Mouse (Mus musculus) megakaryocyte-erythroid progenitor cell, adult 5-6 weeks (primary cell): ENCODE data around the gene Stk39. TPM values are rescaled to one million over a fixed set of nuclear protein-coding genes. Genes with fewer than 3 reads are reported as not detected.

ENCODE experiments used
- ATAC-seq: replicated peaks from 2 replicates; pipeline ENCODE4 v1.8.0; 2016; ENCODE audit warnings: mild to moderate bottlenecking, inconsistent platforms; ENCODE audit not compliant: severe bottlenecking, poor library complexity, low FRiP score, low TSS enrichment
- total RNA-seq, 2 experiments: library from RNA; stranded (forward) in 1 of 2; stranded (reverse) in 1 of 2; fragments of 200-1000, 215-1000 nt in 1 of 2; fragments of >200 nt in 1 of 2; fragmentation: Nextera tagmentation in 1 of 2; gene quantifications; 2 replicates each; pipeline ENCODE4 v1.2.3; 2014 to 2017

Gene Stk39
- total RNA-seq, 2 experiments from 2014 or later = 1.3 to 2.1 TPM

DNA sequence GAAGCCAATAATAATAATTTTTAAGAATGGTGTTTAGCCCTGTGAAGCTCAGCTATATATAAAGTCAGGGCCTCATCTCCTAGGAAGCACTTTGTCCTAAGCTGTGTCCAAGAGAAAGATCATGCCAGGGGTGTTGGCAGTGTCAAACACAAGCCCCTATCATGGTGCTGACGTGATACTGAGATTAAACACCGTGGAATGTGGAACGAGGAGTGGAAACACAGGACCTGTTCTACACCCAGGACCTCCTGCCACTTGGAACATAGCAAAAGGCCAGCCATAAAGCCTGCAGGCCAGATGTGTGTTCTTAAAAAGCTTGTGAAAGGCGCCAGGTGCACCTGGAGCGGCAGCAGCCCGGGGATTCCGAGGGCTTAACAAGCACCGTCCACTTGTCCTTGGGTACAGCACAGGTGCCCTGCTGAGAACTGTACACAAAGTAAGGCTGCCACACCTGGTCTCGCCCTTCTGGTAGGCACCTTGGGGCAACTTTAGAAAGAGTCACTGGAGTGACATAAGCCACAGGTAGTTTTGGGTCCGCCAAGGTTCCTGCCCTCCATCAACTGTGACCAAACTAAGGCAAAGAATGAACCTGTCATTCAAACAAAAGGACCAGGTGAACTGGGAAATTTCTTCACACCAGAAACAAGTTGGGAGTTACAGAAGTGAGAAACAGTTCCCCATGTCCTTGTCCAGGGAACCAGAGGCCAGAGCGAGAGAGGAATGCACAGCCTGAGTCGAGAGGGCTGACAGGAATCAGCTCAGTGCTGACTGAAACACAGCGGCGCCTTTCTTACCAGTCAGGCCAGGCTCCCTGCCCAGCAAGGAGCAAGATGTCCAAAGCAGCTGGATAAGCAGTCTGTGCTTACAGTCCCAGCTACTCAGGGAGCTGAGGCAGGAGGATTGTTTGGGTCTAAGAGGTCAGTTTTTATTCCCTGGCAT, 40.8 kb downstream of the Stk39 start:
- no peak for ATAC-seq

GRCm38 (mm10) chr2:68430493-68430892, 41.6 kb downstream of the Stk39 start:
- no peak for ATAC-seq

GRCm38 (mm10) chr2:68429436-68429835, 42.6 kb downstream of the Stk39 start:
- ATAC-seq = no peak

- ATAC-seq = no peak
Observed at GRCm38 (mm10) chr2:68426977-68427577, 45.0 kb downstream of the Stk39 start.

DNA sequence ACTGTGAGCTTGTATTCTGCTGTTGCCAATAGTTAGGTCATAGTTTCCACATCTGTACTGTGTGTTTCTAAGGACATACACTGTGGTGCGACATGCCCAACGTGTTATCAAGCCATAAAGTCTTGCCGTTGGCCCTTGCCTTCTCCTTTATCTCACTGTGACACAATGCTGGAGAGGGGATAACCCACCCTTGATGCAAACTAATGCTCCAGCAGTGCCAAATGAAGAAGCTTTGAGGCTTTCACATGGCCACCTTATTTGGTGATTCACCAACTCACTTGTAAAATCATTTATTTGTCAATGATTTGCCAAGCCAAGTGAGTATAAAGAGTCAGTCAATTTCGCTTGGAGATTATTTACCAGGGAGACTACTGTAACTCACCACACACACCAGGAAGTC, 46.0 kb downstream of the Stk39 start:
- peak; percentile 98 for ATAC-seq

- no peak for ATAC-seq
Observed at GRCm38 (mm10) chr2:68421002-68421401, 51.1 kb downstream of the Stk39 start.

- no peak for ATAC-seq
Observed at GRCm38 (mm10) chr2:68420223-68420622, 51.8 kb downstream of the Stk39 start.

GRCm38 (mm10) chr2:68419746-68420145, 52.3 kb downstream of the Stk39 start:
- ATAC-seq = no peak

DNA sequence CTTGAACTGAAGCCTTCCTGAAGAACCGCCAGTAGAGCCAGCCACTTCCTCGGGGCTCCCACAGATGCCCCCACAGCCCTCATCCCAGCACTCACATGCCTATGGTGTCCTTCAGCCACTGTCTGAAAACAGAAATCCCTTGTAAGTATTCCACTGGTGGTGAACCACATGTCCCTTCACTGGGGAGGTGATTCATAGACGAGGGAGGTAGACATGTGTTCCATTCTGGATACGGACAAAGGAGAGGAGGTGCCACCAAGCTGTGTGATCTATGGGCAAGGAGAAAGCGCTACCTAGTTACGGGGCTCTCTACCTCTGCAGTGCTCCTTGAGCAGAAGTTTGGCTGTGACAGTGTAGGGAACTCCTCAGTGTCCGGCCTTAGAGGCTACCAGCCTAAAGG, 52.9 kb downstream of the Stk39 start:
- no peak for ATAC-seq

DNA sequence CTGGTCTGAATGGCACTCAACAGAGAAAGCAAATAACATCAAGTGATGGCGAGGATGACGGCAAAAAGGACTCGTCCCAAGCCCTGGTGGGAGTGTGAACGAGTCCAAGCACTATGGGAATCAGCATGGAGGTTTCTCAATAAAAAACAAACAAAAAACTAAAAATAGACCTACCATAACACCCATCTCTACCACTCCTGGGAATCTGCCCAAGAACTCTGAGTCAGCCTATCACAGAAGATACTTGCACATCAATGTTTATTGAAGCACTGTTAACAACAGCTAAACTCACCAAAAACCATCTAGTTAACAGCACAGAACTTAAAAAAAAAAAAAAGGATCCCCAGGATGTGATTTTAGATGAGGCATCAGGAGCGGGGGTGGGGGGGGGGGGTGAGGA, 55.0 kb downstream of the Stk39 start:
- ATAC-seq = no peak

- no peak for ATAC-seq
Observed at GRCm38 (mm10) chr2:68415691-68416090, 56.4 kb downstream of the Stk39 start.

DNA sequence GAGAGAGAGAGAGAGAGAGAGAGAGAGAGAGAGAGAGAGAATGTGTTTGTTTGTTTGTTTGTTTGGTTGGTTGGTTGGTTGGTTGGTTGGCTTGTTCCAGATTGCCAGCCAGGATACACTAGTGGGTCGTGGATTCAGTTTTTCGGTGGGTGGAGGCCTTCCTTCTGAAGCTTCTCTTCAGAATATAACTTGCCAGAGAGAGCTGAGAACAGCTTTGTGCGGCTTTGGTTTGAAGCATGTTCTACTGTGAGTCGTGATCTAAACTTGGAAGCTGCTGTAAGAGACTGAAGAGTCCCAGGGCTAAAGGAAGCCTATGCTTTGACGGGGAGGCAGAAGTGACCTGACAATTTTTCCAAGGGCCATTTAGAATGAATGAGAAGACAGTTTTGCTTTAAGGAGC, 59.9 kb downstream of the Stk39 start:
- no peak for ATAC-seq

DNA sequence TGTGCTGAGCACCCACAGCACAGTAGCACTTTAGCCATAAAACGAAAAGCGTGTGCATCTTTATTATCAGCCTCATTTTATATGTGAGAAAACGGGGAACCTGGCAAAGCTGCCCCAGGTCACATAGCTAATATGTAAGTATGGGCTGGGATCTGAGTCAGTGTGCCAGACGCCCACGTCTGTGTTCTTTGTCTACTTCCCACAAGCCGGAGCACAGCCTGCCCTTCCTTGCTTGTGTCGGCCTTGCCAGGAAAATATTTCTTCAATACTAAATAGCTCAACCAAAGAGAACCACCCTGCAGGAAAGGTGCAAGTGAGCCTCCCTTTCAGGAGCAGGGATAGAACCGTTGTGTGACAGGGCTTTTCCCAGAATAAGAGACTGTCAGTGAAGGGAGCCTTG, 60.9 kb downstream of the Stk39 start:
- ATAC-seq = no peak

DNA sequence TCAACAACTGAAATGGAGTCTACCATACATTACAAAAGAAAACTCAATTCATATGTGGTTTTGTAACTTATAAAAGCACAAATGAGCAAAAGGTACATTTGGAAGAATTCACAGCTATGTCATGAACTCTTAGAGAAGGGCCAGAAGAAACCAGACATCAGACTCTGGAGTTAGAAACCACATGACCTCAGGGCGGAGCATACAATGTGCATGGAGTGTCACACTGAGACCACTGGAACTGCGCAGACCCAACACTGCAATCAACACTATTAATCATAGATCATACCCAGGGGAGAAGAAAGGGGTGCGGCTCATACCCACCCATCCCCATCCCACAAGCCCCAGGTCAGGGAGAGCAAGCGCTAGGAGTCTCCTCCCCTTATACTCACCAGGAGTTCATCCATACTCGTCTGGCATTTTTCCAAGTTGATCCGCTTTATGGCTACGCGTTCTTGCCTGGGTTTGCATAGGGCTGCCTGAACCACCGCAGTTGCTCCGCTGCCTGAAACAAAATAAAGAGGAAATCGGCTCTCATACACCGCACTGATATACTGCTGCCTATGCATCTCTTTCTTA, 62.3 kb downstream of the Stk39 start:
- ATAC-seq = no peak

- no peak for ATAC-seq
Observed at GRCm38 (mm10) chr2:68408271-68408980, 63.6 kb downstream of the Stk39 start.

DNA sequence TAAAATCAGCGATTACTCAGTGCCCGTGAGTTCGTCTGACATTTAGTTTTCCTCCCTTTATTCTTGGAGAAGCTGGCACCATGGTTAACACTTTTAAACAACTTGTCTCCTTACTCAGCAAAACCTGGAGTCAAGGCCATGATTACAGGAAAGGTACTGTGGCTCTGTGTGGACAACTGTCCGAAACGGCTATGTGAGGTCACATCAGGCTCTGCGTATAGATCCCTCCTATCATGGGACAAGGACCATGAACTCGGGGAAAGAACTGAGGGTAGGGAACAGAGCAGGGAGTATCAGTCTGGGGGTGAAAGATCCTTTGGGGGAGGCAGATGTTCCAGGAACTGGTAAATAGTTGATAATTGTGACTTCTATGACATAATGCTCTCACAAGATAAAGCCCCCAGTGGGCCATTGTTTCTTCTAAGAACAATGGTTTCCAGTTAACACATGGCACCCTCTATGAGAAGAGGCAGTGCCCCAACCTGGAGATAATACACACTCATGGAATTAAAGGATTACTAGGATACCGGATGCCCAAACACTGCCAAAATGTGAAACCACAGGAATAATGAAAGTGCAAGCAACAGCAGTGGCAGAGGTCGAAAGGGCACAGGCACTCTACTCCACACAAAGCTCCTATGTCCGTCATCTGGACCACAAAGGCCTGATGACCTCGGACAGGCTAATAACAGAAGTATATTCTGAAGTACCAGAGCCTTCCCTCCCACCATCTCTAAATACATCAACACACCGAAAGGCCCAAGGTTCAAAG, 64.7 kb downstream of the Stk39 start:
- no peak for ATAC-seq

DNA sequence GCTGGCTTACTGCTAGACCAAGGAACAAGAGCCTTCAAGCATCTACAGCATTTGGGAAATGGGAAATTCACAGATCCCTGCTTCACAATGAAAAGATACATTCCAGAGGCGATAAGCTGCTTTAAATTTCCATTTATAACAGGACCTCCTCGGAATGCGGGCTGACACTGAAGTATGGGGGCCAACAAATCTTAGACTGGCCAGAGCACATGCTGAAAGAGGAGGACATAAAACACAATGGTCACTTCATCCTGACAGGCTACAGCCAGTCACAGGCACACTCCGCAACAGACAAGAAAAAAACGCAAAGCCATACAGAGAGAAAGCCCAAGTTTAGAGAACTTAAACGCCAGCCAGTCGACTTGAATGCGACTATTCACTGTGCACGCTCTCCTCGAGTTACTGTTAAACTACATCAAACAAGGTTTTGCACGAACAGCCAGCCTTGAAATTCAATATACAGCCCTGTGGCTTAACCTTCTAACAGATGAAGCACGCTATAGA, 65.4 kb downstream of the Stk39 start:
- ATAC-seq = no peak

GRCm38 (mm10) chr2:68405163-68405715, 66.8 kb downstream of the Stk39 start:
- no peak for ATAC-seq
